Mouse (Mus musculus) megakaryocyte progenitor cell, adult 5-6 weeks (primary cell): ENCODE results near the gene AU022252. TPM values are rescaled to one million over a fixed set of nuclear protein-coding genes. Genes with fewer than 3 reads are reported as not detected.

Experiments
- total RNA-seq, 2 experiments: library from RNA; stranded (forward) in 1 of 2; stranded (reverse) in 1 of 2; fragments of 157-497, 149-512 nt in 1 of 2; fragments of 200-1000 nt in 1 of 2; gene quantifications; 2 replicates each; pipeline versions ENCODE4 v1.2.3 to v1.2.4; 2015 to 2017

AU022252 gene
- total RNA-seq, 2 experiments from 2014 or later = 4.6 to 8.0 TPM

Other genes with a start within 250 kb of the AU022252 start
- gene Slc2a1, start 124.0 kb downstream of the AU022252 start, total RNA-seq (2015) = 7.7 and 11.5 TPM in 2 replicates
- gene Slc2a1, start 124.0 kb downstream of the AU022252 start, total RNA-seq (2017) = 7.4 and 8.6 TPM in 2 replicates
- gene Zfp691, start 58.5 kb downstream of the AU022252 start, total RNA-seq (2015) = 3.2 and 3.5 TPM in 2 replicates
- gene Zfp691, start 58.5 kb downstream of the AU022252 start, total RNA-seq (2017) = 2.5 and 5.2 TPM in 2 replicates
- 25.4 and 48.3 TPM in 2 replicates for gene Ermap, start 42.7 kb downstream of the AU022252 start, total RNA-seq (2015)
- 13.3 and 34.2 TPM in 2 replicates for gene Ermap, start 42.7 kb downstream of the AU022252 start, total RNA-seq (2017)
- gene Svbp, start 37.4 kb downstream of the AU022252 start, total RNA-seq (2015) = 37.3 and 44.8 TPM in 2 replicates
- gene Svbp, start 37.4 kb downstream of the AU022252 start, total RNA-seq (2017) = 17.3 and 43.0 TPM in 2 replicates
- not detected in 2 replicates for gene Tmem269, start 14.5 kb downstream of the AU022252 start, total RNA-seq (2015)
- gene Tmem269, start 14.5 kb downstream of the AU022252 start, total RNA-seq (2017) = not detected in 2 replicates
- gene P3h1, start 203 bp upstream of the AU022252 start, total RNA-seq (2015) = 7.2 and 7.7 TPM in 2 replicates
- gene P3h1, start 203 bp upstream of the AU022252 start, total RNA-seq (2017) = 9.6 and 10.6 TPM in 2 replicates
- gene Cldn19, start 22.7 kb upstream of the AU022252 start, total RNA-seq (2015) = not detected in 2 replicates
- gene Cldn19, start 22.7 kb upstream of the AU022252 start, total RNA-seq (2017) = not detected in 2 replicates
- gene Ybx1, start 61.9 kb upstream of the AU022252 start, total RNA-seq (2015) = 1,533 and 1,599 TPM in 2 replicates
- 1,470 and 1,694 TPM in 2 replicates for gene Ybx1, start 61.9 kb upstream of the AU022252 start, total RNA-seq (2017)
- 137 and 138 TPM in 2 replicates for gene Ppih, start 87.8 kb upstream of the AU022252 start, total RNA-seq (2015)
- gene Ppih, start 87.8 kb upstream of the AU022252 start, total RNA-seq (2017) = 161 and 163 TPM in 2 replicates
- 0.66 TPM in 1 of 2 replicates, not detected in the other for gene Ccdc30, start 182.8 kb upstream of the AU022252 start, total RNA-seq (2015)
- 0.14 and 1.0 TPM in 2 replicates for gene Ccdc30, start 182.8 kb upstream of the AU022252 start, total RNA-seq (2017)
- 12.5 and 15.9 TPM in 2 replicates for gene Ppcs, start 189.7 kb upstream of the AU022252 start, total RNA-seq (2015)
- gene Ppcs, start 189.7 kb upstream of the AU022252 start, total RNA-seq (2017) = 10.4 and 10.7 TPM in 2 replicates
- gene Zmynd12, start 190.1 kb upstream of the AU022252 start, total RNA-seq (2015) = not detected in 2 replicates
- not detected in 2 replicates for gene Zmynd12, start 190.1 kb upstream of the AU022252 start, total RNA-seq (2017)